Mouse (Mus musculus) intestine, embryonic 15.5 days (tissue): Measurements from ENCODE around the gene Golga4. TPM values are rescaled to one million over a fixed set of nuclear protein-coding genes. Genes with fewer than 3 reads are reported as not detected.

Experiments used
- ATAC-seq: fragments of 200-750 bp; cut with Nextera tagmentation; 2 replicates; pipeline ENCODE4 v1.8.0; 2017; ENCODE audit warnings: moderate TSS enrichment, moderate library complexity
- H3K27ac ChIP-seq: fragments of 300-500 bp; sonication (generic); 2 replicates; pipeline ENCODE4 v1.5.1; 2015; ENCODE audit warnings: mild to moderate bottlenecking, inconsistent platforms
- H3K27me3 ChIP-seq: fragments of 300-500 bp; sonication (generic); replicated peaks from 2 replicates; pipeline ENCODE4 v1.6.1; 2015; ENCODE audit warnings: inconsistent platforms
- H3K36me3 ChIP-seq: fragments of 300-500 bp; sonication (generic); 2 replicates; pipeline ENCODE4 v1.6.1; 2015; ENCODE audit warnings: inconsistent platforms
- H3K4me1 ChIP-seq: fragments of 300-500 bp; sonication (generic); replicated peaks from 2 replicates; pipeline ENCODE4 v1.6.1; 2015; ENCODE audit warnings: inconsistent platforms
- H3K4me2 ChIP-seq: fragments of 300-500 bp; sonication (generic); replicated peaks from 2 replicates; pipeline ENCODE4 v1.6.1; 2015; ENCODE audit warnings: mild to moderate bottlenecking, inconsistent platforms
- H3K4me3 ChIP-seq: fragments of 300-500 bp; sonication (generic); replicated peaks from 2 replicates; pipeline ENCODE4 v1.5.1; 2015; ENCODE audit warnings: inconsistent platforms
- H3K9ac ChIP-seq: fragments of 300-500 bp; sonication (generic); 2 replicates; pipeline ENCODE4 v1.6.1; 2015; ENCODE audit warnings: inconsistent platforms
- H3K9me3 ChIP-seq: fragments of 300-500 bp; sonication (generic); 2 replicates; pipeline ENCODE4 v1.6.1; 2016; ENCODE audit warnings: inconsistent platforms
- whole genome bisulfite sequencing: fragments of 180-500 bp; shearing (Covaris S2); methylation state at CpG from one replicate; pipeline ENCODE4 v1.1.7; 2015; 5-methylcytosine and 5-hydroxymethylcytosine counted together
- polyA plus RNA-seq: library from polyadenylated mRNA; unstranded; fragments of >200 nt; fragmentation: Nextera tagmentation; extraction: Ambion mirVana; gene quantifications from 2 replicates; pipeline ENCODE4 v1.2.1, GENCODE M21; 2015

Gene Golga4
- polyA plus RNA-seq, 1 experiment from 2014 or later = 59.5 TPM

- Histone ChIP-seq H3K4me1 (0 out of 2 replicates have a peak, but pooled peaks cover 5% of the 10 kb centered on the region), H3K27me3 (no peaks in the 10 kb centered on the region), H3K36me3 (no peaks in the 10 kb centered on the region), H3K9me3 (no peaks in the 10 kb centered on the region), H3K27ac (no peak overlapping the region), H3K9ac (no peak overlapping the region), H3K4me3 (no peak overlapping the region), H3K4me2 (no peak overlapping the region)
- 91% methylated on average over 6 of the region's 6 CpGs for WGBS
- no peak for ATAC-seq
Observed at GRCm38 (mm10) chr9:118621691-118622090, 115.6 kb downstream of the Golga4 start.

- H3K27ac ChIP-seq = no peak overlapping the region
- no peaks in the 10 kb centered on the region for H3K9me3 ChIP-seq
- H3K4me1 ChIP-seq = 0 out of 2 replicates have a peak, but pooled peaks cover 5% of the 10 kb centered on the region
- H3K4me3 ChIP-seq = no peak overlapping the region
- no peaks in the 10 kb centered on the region for H3K27me3 ChIP-seq
- no peaks in the 10 kb centered on the region for H3K36me3 ChIP-seq
- WGBS = 76% methylated on average over 18 of the region's 18 CpGs
- H3K9ac ChIP-seq = no peak overlapping the region
- H3K4me2 ChIP-seq = no peak overlapping the region
- no peak for ATAC-seq
Observed at GRCm38 (mm10) chr9:118622376-118623166, 116.5 kb downstream of the Golga4 start.

- Histone ChIP-seq H3K27me3 (no peaks in the 10 kb centered on the region), H3K4me3 (no peak overlapping the region), H3K4me1 (0 out of 2 replicates have a peak, but pooled peaks cover 5% of the 10 kb centered on the region), H3K4me2 (no peak overlapping the region), H3K9me3 (no peaks in the 10 kb centered on the region), H3K36me3 (no peaks in the 10 kb centered on the region), H3K9ac (no peak overlapping the region), H3K27ac (no peak overlapping the region)
- 81% methylated on average over 9 of the region's 9 CpGs for WGBS
- no peak for ATAC-seq
Observed at GRCm38 (mm10) chr9:118623483-118623882, 117.4 kb downstream of the Golga4 start.

GRCm38 (mm10) chr9:118624146-118624545 is 118.1 kb downstream of the Golga4 start:
- Histone ChIP-seq H3K9ac (no peak overlapping the region), H3K4me2 (no peak overlapping the region), H3K4me3 (no peak overlapping the region), H3K27me3 (no peaks in the 10 kb centered on the region), H3K36me3 (no peaks in the 10 kb centered on the region), H3K9me3 (no peaks in the 10 kb centered on the region), H3K27ac (no peak overlapping the region), H3K4me1 (0 out of 2 replicates have a peak, but pooled peaks cover 5% of the 10 kb centered on the region)
- no peak for ATAC-seq
- 68% methylated on average over 7 of the region's 7 CpGs for WGBS

- no peak overlapping the region for H3K9ac ChIP-seq
- no peak overlapping the region for H3K4me3 ChIP-seq
- no peak overlapping the region for H3K27ac ChIP-seq
- H3K9me3 ChIP-seq = no peaks in the 10 kb centered on the region
- H3K27me3 ChIP-seq = no peaks in the 10 kb centered on the region
- no peaks in the 10 kb centered on the region for H3K36me3 ChIP-seq
- 20% methylated on average over 6 of the region's 6 CpGs for WGBS
- H3K4me2 ChIP-seq = no peak overlapping the region
- peaks cover 11% of the 10 kb centered on the region; the same call in 1 of the 2 replicates for H3K4me1 ChIP-seq
- peak; percentile 80 for ATAC-seq
Observed at GRCm38 (mm10) chr9:118629763-118630379, 123.8 kb downstream of the Golga4 start.

Other genes with a start within 250 kb of the Golga4 start
- gene Eomes, start 28.1 kb upstream of the Golga4 start, polyA plus RNA-seq = 0.13 and 0.18 TPM in 2 replicates
- 12.2 and 13.1 TPM in 2 replicates for gene Itga9, start 100.4 kb downstream of the Golga4 start, polyA plus RNA-seq